In genomic region chr2:125254630-125255029, GRCm38 (mm10) we compare ENCODE assay signal across 25 mouse cellular contexts. TPM values are rescaled to one million over a fixed set of nuclear protein-coding genes. Genes with fewer than 3 reads are reported as not detected.
DNase-seq lines count a peak whose midpoint lies in the region; ATAC-seq and TF ChIP-seq lines count a peak whose summit lies in the region.
"Had no signal": no experiment of that assay in that cellular context is flagged by ENCODE, and none has a peak within 500 bp of the region (broad histone marks: within the 10 kb centered on the region; RNA-seq: fewer than 3 reads in every experiment).

No protein-coding gene starts in this region.

- 95% methylated on average over 3 of the region's 3 CpGs for WGBS in forebrain, postnatal 0 days
- 94% methylated on average over 3 of the region's 3 CpGs for WGBS in forebrain, embryonic 14.5 days
- 96% methylated on average over 3 of the region's 3 CpGs for WGBS in hindbrain, embryonic 11.5 days
- WGBS in hindbrain, embryonic 13.5 days = 95% methylated on average over 3 of the region's 3 CpGs
- 87% methylated on average over 3 of the region's 3 CpGs for WGBS in midbrain, embryonic 11.5 days
- WGBS in midbrain, embryonic 15.5 days = 94% methylated on average over 3 of the region's 3 CpGs

- H3K4me1 ChIP-seq in forebrain, postnatal 0 days (ENCODE audit: insufficient read depth) = no peaks in the 10 kb centered on the region
- H3K4me1 ChIP-seq in forebrain, embryonic 14.5 days (ENCODE audit: control insufficient read depth, insufficient read depth, low read length) = no peaks in the 10 kb centered on the region
- H3K4me1 ChIP-seq in hindbrain, embryonic 11.5 days (replicated peaks; ENCODE audit: control insufficient read depth, insufficient read depth, low read length) = no peaks in the 10 kb centered on the region
- no peaks in the 10 kb centered on the region for H3K4me1 ChIP-seq in hindbrain, embryonic 13.5 days (replicated peaks)
- H3K4me1 ChIP-seq in midbrain, embryonic 11.5 days (ENCODE audit: control insufficient read depth, insufficient read depth, low read length) = no peaks in the 10 kb centered on the region
- H3K4me1 ChIP-seq in midbrain, embryonic 15.5 days = no peaks in the 10 kb centered on the region

- TF ChIP-seq CTCF in forebrain, postnatal 0 days (IDR thresholded peaks at IDR 0.05; ENCODE audit: low read depth) = no peak

- peak; percentile 25 for DNase-seq in forebrain, postnatal 0 days
- no peak for DNase-seq in forebrain, embryonic 14.5 days (ENCODE audit: low spot score)
- DNase-seq in hindbrain, embryonic 11.5 days (ENCODE audit: low spot score) = peak; percentile 10
- DNase-seq in midbrain, embryonic 11.5 days (ENCODE audit: low spot score, missing footprints) = peak; percentile 85
- no peak for DNase-seq in thymus, postnatal 4 days
- DNase-seq: adrenal gland, adult 8-10 months; adrenal gland, postnatal 14 days; adrenal gland, postnatal 36 days; B cell, adult 2 months; cerebellum, adult 11-12 months; cerebellum, adult 2 months; cerebellum, adult 9-10 months; cerebellum, postnatal 10 days; cerebellum, postnatal 25 days had no signal

- H3K4me2 ChIP-seq in forebrain, postnatal 0 days (ENCODE audit: low read depth) = no peak overlapping the region
- H3K4me2 ChIP-seq in forebrain, embryonic 14.5 days (ENCODE audit: low read length) = no peak overlapping the region
- H3K4me2 ChIP-seq in hindbrain, embryonic 11.5 days (replicated peaks; ENCODE audit: low read depth, low read length) = no peak overlapping the region
- no peak overlapping the region for H3K4me2 ChIP-seq in hindbrain, embryonic 13.5 days
- H3K4me2 ChIP-seq in midbrain, embryonic 11.5 days = no peak overlapping the region
- no peak overlapping the region for H3K4me2 ChIP-seq in midbrain, embryonic 15.5 days
- H3K4me2 ChIP-seq: embryonic facial prominence, embryonic 12.5 days; forebrain, embryonic 13.5 days had no signal

- H3K27ac ChIP-seq in forebrain, postnatal 0 days (ENCODE audit: low read depth, low read length) = no peak overlapping the region
- H3K27ac ChIP-seq in forebrain, embryonic 14.5 days (ENCODE audit: low read depth, low read length) = no peak overlapping the region
- H3K27ac ChIP-seq in hindbrain, embryonic 11.5 days (ENCODE audit: low read depth, low read length) = no peak overlapping the region
- H3K27ac ChIP-seq in hindbrain, embryonic 13.5 days = no peak overlapping the region
- H3K27ac ChIP-seq in midbrain, embryonic 11.5 days (ENCODE audit: low read depth, low read length) = no peak overlapping the region
- H3K27ac ChIP-seq in midbrain, embryonic 15.5 days = no peak overlapping the region
- H3K27ac ChIP-seq: embryonic facial prominence, embryonic 10.5 days; embryonic facial prominence, embryonic 12.5 days; forebrain, embryonic 13.5 days had no signal

- H3K9me3 ChIP-seq in forebrain, postnatal 0 days (ENCODE audit: low read length) = no peaks in the 10 kb centered on the region
- no peaks in the 10 kb centered on the region for H3K9me3 ChIP-seq in forebrain, embryonic 14.5 days (replicated peaks; ENCODE audit: control insufficient read depth, low read length)
- no peaks in the 10 kb centered on the region for H3K9me3 ChIP-seq in hindbrain, embryonic 11.5 days (ENCODE audit: control insufficient read depth, low read length)
- H3K9me3 ChIP-seq in hindbrain, embryonic 13.5 days = 0 out of 2 replicates have a peak, but pooled peaks cover 6% of the 10 kb centered on the region
- no peaks in the 10 kb centered on the region for H3K9me3 ChIP-seq in midbrain, embryonic 11.5 days (ENCODE audit: control insufficient read depth, low read length)
- no peaks in the 10 kb centered on the region for H3K9me3 ChIP-seq in midbrain, embryonic 15.5 days
- H3K9me3 ChIP-seq: G1E had no signal

- no peak for ATAC-seq in forebrain, postnatal 0 days
- ATAC-seq in forebrain, embryonic 14.5 days = no peak
- no peak for ATAC-seq in hindbrain, embryonic 11.5 days (ENCODE audit: low FRiP score)
- ATAC-seq in hindbrain, embryonic 13.5 days (ENCODE audit: low FRiP score) = no peak
- ATAC-seq in midbrain, embryonic 11.5 days (ENCODE audit: low FRiP score) = no peak
- ATAC-seq in midbrain, embryonic 15.5 days (replicated peaks) = no peak
- ATAC-seq: activated CD4-positive, CD25-positive, alpha-beta regulatory T cell, adult 4 months; CD4-positive, CD25-positive, alpha-beta regulatory T cell, adult 4 months; forebrain, embryonic 13.5 days; forebrain, embryonic 16.5 days; Patski had no signal

- no peak overlapping the region for H3K9ac ChIP-seq in forebrain, postnatal 0 days
- H3K9ac ChIP-seq in forebrain, embryonic 14.5 days (ENCODE audit: low read length) = no peak overlapping the region
- no peak overlapping the region for H3K9ac ChIP-seq in hindbrain, embryonic 11.5 days (ENCODE audit: low read depth, low read length)
- no peak overlapping the region for H3K9ac ChIP-seq in hindbrain, embryonic 13.5 days
- H3K9ac ChIP-seq in midbrain, embryonic 11.5 days (ENCODE audit: low read length) = no peak overlapping the region
- H3K9ac ChIP-seq in midbrain, embryonic 15.5 days = no peak overlapping the region
- H3K9ac ChIP-seq: embryonic facial prominence, embryonic 12.5 days; forebrain, embryonic 13.5 days had no signal

- no peaks in the 10 kb centered on the region for H3K27me3 ChIP-seq in forebrain, postnatal 0 days (ENCODE audit: insufficient read depth, low read length)
- H3K27me3 ChIP-seq in forebrain, embryonic 14.5 days (replicated peaks; ENCODE audit: control insufficient read depth, insufficient read depth, low read length) = no peaks in the 10 kb centered on the region
- H3K27me3 ChIP-seq in hindbrain, embryonic 11.5 days (ENCODE audit: control insufficient read depth, insufficient read depth, low read length) = no peaks in the 10 kb centered on the region
- H3K27me3 ChIP-seq in hindbrain, embryonic 13.5 days = no peaks in the 10 kb centered on the region
- H3K27me3 ChIP-seq in midbrain, embryonic 11.5 days (ENCODE audit: control insufficient read depth, insufficient read depth, low read length) = no peaks in the 10 kb centered on the region
- no peaks in the 10 kb centered on the region for H3K27me3 ChIP-seq in midbrain, embryonic 15.5 days (replicated peaks)
- H3K27me3 ChIP-seq: CH12.LX; embryonic facial prominence, embryonic 12.5 days; forebrain, embryonic 13.5 days; Patski had no signal

- no peak overlapping the region for H3K4me3 ChIP-seq in forebrain, postnatal 0 days (ENCODE audit: low read depth, low read length)
- H3K4me3 ChIP-seq in forebrain, embryonic 14.5 days (ENCODE audit: low read depth, low read length) = no peak overlapping the region
- H3K4me3 ChIP-seq in hindbrain, embryonic 11.5 days (ENCODE audit: low read depth, low read length) = no peak overlapping the region
- H3K4me3 ChIP-seq in hindbrain, embryonic 13.5 days = no peak overlapping the region
- H3K4me3 ChIP-seq in midbrain, embryonic 11.5 days (ENCODE audit: low read depth, low read length) = no peak overlapping the region
- no peak overlapping the region for H3K4me3 ChIP-seq in midbrain, embryonic 15.5 days
- H3K4me3 ChIP-seq: embryonic facial prominence, embryonic 10.5 days; embryonic facial prominence, embryonic 12.5 days; forebrain, embryonic 13.5 days had no signal

- peaks cover 21% of the 10 kb centered on the region for H3K36me3 ChIP-seq in forebrain, postnatal 0 days (ENCODE audit: insufficient read depth)
- H3K36me3 ChIP-seq in forebrain, embryonic 14.5 days (ENCODE audit: control insufficient read depth, insufficient read depth, low read length) = peaks cover 54% of the 10 kb centered on the region
- peaks cover 11% of the 10 kb centered on the region for H3K36me3 ChIP-seq in hindbrain, embryonic 11.5 days (ENCODE audit: control insufficient read depth, insufficient read depth, low read length)
- peaks cover 38% of the 10 kb centered on the region for H3K36me3 ChIP-seq in hindbrain, embryonic 13.5 days
- peaks cover 23% of the 10 kb centered on the region for H3K36me3 ChIP-seq in midbrain, embryonic 11.5 days (ENCODE audit: control insufficient read depth, insufficient read depth, low read length)
- H3K36me3 ChIP-seq in midbrain, embryonic 15.5 days (replicated peaks) = peaks cover 13% of the 10 kb centered on the region

RNA-seq across cellular contexts. Expression of gene Dut, which starts 7.6 kb away (rescaled TPM):
- 48.6 and 50.3 TPM in 2 replicates for total RNA-seq in forebrain, postnatal 0 days (2014; rRNA removed)
- 89.8 and 96.3 TPM in 2 replicates for polyA plus RNA-seq in forebrain, postnatal 0 days (2015; fragmentation: Nextera tagmentation; extraction: Ambion mirVana)
- 127 and 151 TPM in 2 replicates for polyA plus RNA-seq in forebrain, embryonic 14.5 days (2014; fragmentation: Nextera tagmentation; extraction: Ambion mirVana)
- polyA plus RNA-seq in hindbrain, embryonic 11.5 days (2014; fragmentation: Nextera tagmentation; extraction: Ambion mirVana) = 176 and 187 TPM in 2 replicates
- 75.4 and 80.9 TPM in 2 replicates for polyA plus RNA-seq in hindbrain, embryonic 13.5 days (2015; fragmentation: Nextera tagmentation; extraction: Ambion mirVana)
- 215 and 220 TPM in 2 replicates for polyA plus RNA-seq in midbrain, embryonic 11.5 days (2014; fragmentation: Nextera tagmentation; extraction: Ambion mirVana)
- 69.1 and 70.2 TPM in 2 replicates for polyA plus RNA-seq in midbrain, embryonic 15.5 days (2015; fragmentation: Nextera tagmentation; extraction: Ambion mirVana)

Comparison
In these comparisons a context has a peak if more than half of its experiments do, and no peak if none do; other contexts are left out.
1. DNase-seq: peak in forebrain, postnatal 0 days (single experiment), hindbrain, embryonic 11.5 days (single experiment) and midbrain, embryonic 11.5 days (single experiment); none in forebrain, embryonic 14.5 days (single experiment) and thymus, postnatal 4 days (single experiment).